Mouse (Mus musculus) neural tube, embryonic 11.5 days (tissue): ENCODE data around the gene 1110032A03Rik. TPM values are rescaled to one million over a fixed set of nuclear protein-coding genes. Genes with fewer than 3 reads are reported as not detected.

Experiments
- ATAC-seq: fragments of 200-750 bp; cut with Nextera tagmentation; 2 replicates; pipeline ENCODE4 v1.8.0; 2017; ENCODE audit warnings: moderate number of reproducible peaks, mild to moderate bottlenecking, moderate TSS enrichment, moderate library complexity; ENCODE audit not compliant: insufficient read depth, low FRiP score, low TSS enrichment
- DNase-seq: peaks from one replicate; pipeline ENCODE4 v3.0.0-alpha.2; 2015; ENCODE audit warnings: low spot score
- H3K27ac ChIP-seq: fragments of 300-500 bp; sonication (generic); 2 replicates; pipeline ENCODE4 v1.5.1; 2014; ENCODE audit warnings: low read depth, mild to moderate bottlenecking, low read length
- H3K27me3 ChIP-seq: fragments of 300-500 bp; sonication (generic); 2 replicates; pipeline ENCODE4 v1.6.1; 2014; ENCODE audit warnings: mild to moderate bottlenecking, low read length, mixed read lengths; ENCODE audit not compliant: control insufficient read depth, insufficient read depth
- H3K36me3 ChIP-seq: fragments of 300-500 bp; sonication (generic); 2 replicates; pipeline ENCODE4 v1.6.1; 2014; ENCODE audit warnings: mild to moderate bottlenecking, low read length, moderate library complexity, mixed read lengths; ENCODE audit not compliant: control insufficient read depth, insufficient read depth
- H3K4me1 ChIP-seq: fragments of 300-500 bp; sonication (generic); 2 replicates; pipeline ENCODE4 v1.6.1; 2014; ENCODE audit warnings: low read length, mixed read lengths; ENCODE audit not compliant: control insufficient read depth, insufficient read depth
- H3K4me2 ChIP-seq: fragments of 300-500 bp; sonication (generic); 2 replicates; pipeline ENCODE4 v1.6.1; 2014; ENCODE audit warnings: low read depth, mild to moderate bottlenecking, moderate library complexity
- H3K4me3 ChIP-seq: fragments of 300-500 bp; sonication (generic); 2 replicates; pipeline ENCODE4 v1.5.1; 2014; ENCODE audit warnings: low read depth, low read length
- H3K9ac ChIP-seq: fragments of 300-500 bp; sonication (generic); 2 replicates; pipeline ENCODE4 v1.6.1; 2014; ENCODE audit warnings: mild to moderate bottlenecking, low read length
- H3K9me3 ChIP-seq: fragments of 300-500 bp; sonication (generic); 2 replicates; pipeline ENCODE4 v1.6.1; 2016; ENCODE audit warnings: low read length; ENCODE audit not compliant: control insufficient read depth
- WGBS: fragments of 180-500 bp; shearing (Covaris S2); extraction: QIAGEN DNeasy Blood & Tissue Kit; methylation state at CpG from one replicate; pipeline ENCODE4 v1.1.7; 2014; 5-methylcytosine and 5-hydroxymethylcytosine counted together
- polyA plus RNA-seq: library from polyadenylated mRNA; unstranded; fragments of >200 nt; fragmentation: Nextera tagmentation; extraction: Ambion mirVana; gene quantifications from 2 replicates; pipeline ENCODE4 v1.2.1, GENCODE M21; 2014

Gene 1110032A03Rik
- polyA plus RNA-seq, 1 experiment from 2014 or later, result 34.2 TPM

DNA sequence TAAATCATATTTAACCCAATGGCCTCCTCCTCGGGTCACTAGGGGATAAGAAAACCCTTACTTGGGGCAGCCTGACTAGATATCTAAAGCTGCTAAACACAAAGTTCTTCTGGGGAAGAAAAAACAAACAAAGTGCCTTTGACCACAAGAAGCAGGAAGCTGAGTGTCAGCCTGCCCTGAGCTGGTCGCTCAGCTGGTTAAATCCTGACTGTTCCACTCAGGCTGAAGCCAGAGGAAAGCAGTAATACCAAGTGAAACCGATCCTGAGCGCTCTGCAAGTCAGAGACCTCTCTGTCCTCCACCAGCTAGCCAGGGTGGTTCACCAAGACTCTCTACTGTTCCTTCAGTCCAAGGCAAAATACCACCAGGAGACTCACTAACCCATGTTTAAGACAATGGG is 45.7 kb downstream of the 1110032A03Rik start:
- DNase-seq (no peak), ATAC-seq (no peak)
- peaks cover 20% of the 10 kb centered on the region for H3K4me1 ChIP-seq
- H3K27ac ChIP-seq, result no peak overlapping the region
- no peak overlapping the region for H3K9ac ChIP-seq
- no peaks in the 10 kb centered on the region for H3K27me3 ChIP-seq
- 55% methylated on average over 4 of the region's 4 CpGs for WGBS
- H3K9me3 ChIP-seq, result no peaks in the 10 kb centered on the region
- no peak overlapping the region for H3K4me2 ChIP-seq
- no peaks in the 10 kb centered on the region for H3K36me3 ChIP-seq
- H3K4me3 ChIP-seq, result no peak overlapping the region

- peak overlapping the region; percentile 60 for H3K27ac ChIP-seq
- peaks cover 22% of the 10 kb centered on the region for H3K4me1 ChIP-seq
- H3K4me2 ChIP-seq, result peak overlapping the region; percentile 83
- under 1% methylated on average over 45 of the region's 45 CpGs for WGBS
- H3K27me3 ChIP-seq, result no peaks in the 10 kb centered on the region
- peak overlapping the region; percentile 81 for H3K9ac ChIP-seq
- no peaks in the 10 kb centered on the region for H3K9me3 ChIP-seq
- ATAC-seq (peak; percentile 91), DNase-seq (peak; percentile 91)
- peak overlapping the region; percentile 61 for H3K4me3 ChIP-seq
- no peaks in the 10 kb centered on the region for H3K36me3 ChIP-seq
Measured at GRCm38 (mm10) chr9:50727925-50728651, 47.2 kb downstream of the 1110032A03Rik start.

DNA sequence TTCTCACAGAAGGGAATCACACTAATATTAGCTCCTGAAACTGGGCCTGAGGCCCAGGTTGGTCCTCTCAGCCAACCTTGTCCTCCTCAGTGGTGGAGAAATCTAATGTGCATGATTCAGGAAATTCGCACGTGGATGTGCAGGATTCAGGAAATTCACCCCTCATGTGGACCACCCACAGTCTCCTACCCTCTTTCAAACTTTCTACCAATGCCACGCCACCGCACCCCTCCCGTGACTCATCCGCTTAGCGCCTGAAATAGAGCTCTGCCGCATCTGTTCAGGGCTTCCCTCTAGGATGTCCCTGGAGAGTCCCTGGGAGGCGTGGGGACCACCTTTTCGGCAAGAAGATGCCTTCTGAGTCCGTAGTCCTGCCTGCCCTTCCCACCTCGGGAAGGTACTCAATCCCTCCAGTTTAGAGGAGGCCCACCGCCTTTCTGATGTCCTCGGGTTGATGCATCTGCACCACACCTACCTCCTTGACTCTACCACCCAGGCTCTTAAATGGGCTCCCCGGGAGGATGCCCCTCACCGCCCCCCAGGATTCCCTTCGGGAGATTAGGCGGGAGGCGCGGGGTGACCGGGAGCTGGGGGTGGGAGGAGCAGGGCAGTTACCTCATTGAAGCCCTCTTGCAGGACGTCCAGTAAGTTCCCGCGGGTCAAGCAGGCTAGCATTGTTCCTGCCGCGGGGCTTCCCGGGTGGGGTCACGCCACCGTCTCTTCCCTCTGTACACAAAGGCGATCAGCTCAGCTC is 48.0 kb downstream of the 1110032A03Rik start:
- Histone ChIP-seq H3K4me3 (peak overlapping the region; percentile 61), H3K27ac (peak overlapping the region; percentile 60), H3K9me3 (no peaks in the 10 kb centered on the region), H3K36me3 (no peaks in the 10 kb centered on the region), H3K4me2 (peak overlapping the region; percentile 83), H3K9ac (peak overlapping the region; percentile 81), H3K4me1 (peaks cover 16% of the 10 kb centered on the region), H3K27me3 (no peaks in the 10 kb centered on the region)
- ATAC-seq (peak; percentile 36), DNase-seq (peak; percentile 59)
- 3% methylated on average over 30 of the region's 30 CpGs for WGBS

DNA sequence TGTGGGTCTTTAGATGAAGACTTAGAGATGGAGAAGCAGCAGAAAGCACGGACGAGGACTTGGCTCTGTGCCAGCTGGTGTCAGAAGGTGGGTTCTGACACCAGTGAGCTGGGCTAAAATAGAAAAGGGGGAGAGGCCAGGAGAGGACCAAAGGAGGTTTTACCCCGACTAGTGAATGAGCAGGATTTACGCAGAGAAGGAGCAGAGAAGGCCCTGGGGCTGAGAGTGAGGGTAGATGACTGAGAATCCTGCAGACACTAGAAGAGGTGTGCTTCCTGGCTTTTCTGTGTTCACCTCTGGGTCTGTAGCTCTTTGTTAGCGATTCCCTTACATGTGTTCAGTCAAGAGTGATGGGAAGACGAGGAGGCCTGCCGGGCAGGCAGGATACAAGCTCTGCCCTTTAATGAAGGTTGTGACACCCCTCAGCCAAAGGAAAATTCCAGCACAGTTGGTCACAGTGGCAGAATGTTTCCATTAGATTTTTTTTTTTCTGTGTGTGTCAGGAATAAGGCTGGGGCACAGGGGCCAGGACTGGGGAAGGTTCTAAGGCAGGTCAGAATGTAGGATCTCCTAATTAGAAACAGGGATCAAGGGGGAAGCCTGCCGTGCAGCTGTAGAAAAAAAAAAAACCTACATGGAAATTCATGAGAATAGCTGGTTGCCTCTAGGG is 49.3 kb downstream of the 1110032A03Rik start:
- H3K27ac ChIP-seq, result 0 out of 2 replicates have a peak overlapping the region, but pooled peaks have one; percentile 2
- WGBS, result 51% methylated on average over 8 of the region's 8 CpGs
- H3K27me3 ChIP-seq, result no peaks in the 10 kb centered on the region
- no peaks in the 10 kb centered on the region for H3K9me3 ChIP-seq
- H3K36me3 ChIP-seq, result no peaks in the 10 kb centered on the region
- H3K4me2 ChIP-seq, result peak overlapping the region; percentile 83
- H3K9ac ChIP-seq, result peak overlapping the region; percentile 2; the same call in 1 of the 2 replicates
- DNase-seq (peak; percentile 28), ATAC-seq (no peak)
- H3K4me3 ChIP-seq, result peak overlapping the region; percentile 61; the same call in 1 of the 2 replicates
- H3K4me1 ChIP-seq, result peaks cover 16% of the 10 kb centered on the region

DNA sequence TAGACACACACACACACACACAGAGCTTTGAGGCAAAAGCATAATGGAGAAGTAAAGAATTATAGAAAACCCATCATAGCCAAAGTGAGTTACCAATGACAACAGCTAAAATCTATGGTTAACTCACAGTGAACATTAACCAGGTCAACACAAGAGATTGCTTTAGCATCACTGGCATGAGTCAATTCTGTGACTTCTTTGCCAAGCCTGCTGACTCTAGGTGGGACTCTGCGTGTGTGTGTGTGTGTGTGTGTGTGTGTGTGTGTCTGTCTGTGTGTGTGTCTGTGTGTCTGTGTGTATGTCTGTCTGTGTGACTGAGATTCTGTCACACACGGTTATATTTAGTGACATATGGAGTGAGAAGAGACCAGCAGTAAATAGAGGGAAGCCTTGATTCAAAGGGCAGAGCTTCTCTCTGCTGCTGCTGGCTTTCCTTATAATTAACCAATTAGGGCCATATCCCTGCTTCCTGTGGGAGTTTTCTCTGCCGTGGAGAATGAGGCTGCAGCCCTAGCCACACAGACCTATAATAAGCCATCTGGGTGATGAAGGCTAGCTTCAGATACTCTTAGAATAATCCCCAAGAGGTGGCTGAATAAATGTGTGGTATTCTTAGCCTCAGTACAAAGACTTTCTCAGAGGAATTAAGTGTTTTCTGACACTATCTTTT is 50.5 kb downstream of the 1110032A03Rik start:
- Histone ChIP-seq H3K9me3 (no peaks in the 10 kb centered on the region), H3K9ac (no peak overlapping the region), H3K27me3 (no peaks in the 10 kb centered on the region), H3K36me3 (no peaks in the 10 kb centered on the region), H3K27ac (no peak overlapping the region), H3K4me1 (peaks cover 16% of the 10 kb centered on the region), H3K4me2 (no peak overlapping the region), H3K4me3 (no peak overlapping the region)
- DNase-seq (no peak), ATAC-seq (no peak)
- WGBS, result 46% methylated on average over 3 of the region's 3 CpGs

GRCm38 (mm10) chr9:50724147-50724546 is 51.2 kb downstream of the 1110032A03Rik start:
- Histone ChIP-seq H3K36me3 (no peaks in the 10 kb centered on the region), H3K27ac (no peak overlapping the region), H3K4me1 (peaks cover 16% of the 10 kb centered on the region), H3K4me2 (no peak overlapping the region), H3K4me3 (no peak overlapping the region), H3K9me3 (no peaks in the 10 kb centered on the region), H3K27me3 (no peaks in the 10 kb centered on the region), H3K9ac (no peak overlapping the region; the same call in 1 of the 2 replicates)
- DNase-seq (no peak), ATAC-seq (no peak)
- WGBS, result 89% methylated on average over 2 of the region's 2 CpGs

GRCm38 (mm10) chr9:50723406-50723805 is 51.9 kb downstream of the 1110032A03Rik start:
- H3K36me3 ChIP-seq, result no peaks in the 10 kb centered on the region
- no peak overlapping the region for H3K9ac ChIP-seq
- DNase-seq, result no peak
- WGBS, result 81% methylated on average over 7 of the region's 7 CpGs
- no peak overlapping the region for H3K4me2 ChIP-seq
- no peaks in the 10 kb centered on the region for H3K27me3 ChIP-seq
- no peak overlapping the region for H3K27ac ChIP-seq
- H3K4me3 ChIP-seq, result no peak overlapping the region
- peaks cover 15% of the 10 kb centered on the region for H3K4me1 ChIP-seq
- H3K9me3 ChIP-seq, result no peaks in the 10 kb centered on the region
- no peak for ATAC-seq

DNA sequence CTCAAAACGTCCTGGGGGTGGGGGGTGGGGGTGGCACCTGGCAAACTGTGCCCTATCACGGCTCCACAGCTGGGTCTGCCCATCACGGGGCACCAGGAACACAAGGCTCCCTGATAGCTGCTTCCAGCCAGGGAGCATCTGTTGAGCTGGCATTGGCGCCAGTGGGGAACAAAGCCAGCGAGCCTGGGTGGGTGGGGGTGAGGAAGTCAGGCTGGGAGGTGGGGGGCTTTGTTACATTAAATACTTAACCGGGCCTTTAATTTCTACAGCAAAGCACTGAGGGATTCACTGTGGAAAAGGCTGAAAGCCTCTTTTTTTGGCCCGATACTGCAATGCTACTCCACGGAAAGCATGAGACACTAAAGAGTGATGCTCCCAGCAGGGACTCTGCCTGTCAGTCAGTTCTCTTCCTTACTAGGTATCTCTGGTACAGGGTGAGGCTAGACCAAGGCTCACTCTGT is 52.8 kb downstream of the 1110032A03Rik start:
- Histone ChIP-seq H3K27ac (no peak overlapping the region), H3K4me3 (no peak overlapping the region), H3K9ac (no peak overlapping the region), H3K4me2 (no peak overlapping the region), H3K27me3 (no peaks in the 10 kb centered on the region), H3K4me1 (peaks cover 13% of the 10 kb centered on the region), H3K9me3 (no peaks in the 10 kb centered on the region), H3K36me3 (no peaks in the 10 kb centered on the region)
- ATAC-seq (no peak), DNase-seq (no peak)
- WGBS, result 40% methylated on average over 8 of the region's 8 CpGs
